Mouse (Mus musculus): ENCODE measurements at regions not wholly inside any gene's neighbourhood (a gene's known extent, or its start where the extent isn't known, plus 50 kb on each side); places are given as distances from the start of the nearest gene placed in this dataset.

DNA sequence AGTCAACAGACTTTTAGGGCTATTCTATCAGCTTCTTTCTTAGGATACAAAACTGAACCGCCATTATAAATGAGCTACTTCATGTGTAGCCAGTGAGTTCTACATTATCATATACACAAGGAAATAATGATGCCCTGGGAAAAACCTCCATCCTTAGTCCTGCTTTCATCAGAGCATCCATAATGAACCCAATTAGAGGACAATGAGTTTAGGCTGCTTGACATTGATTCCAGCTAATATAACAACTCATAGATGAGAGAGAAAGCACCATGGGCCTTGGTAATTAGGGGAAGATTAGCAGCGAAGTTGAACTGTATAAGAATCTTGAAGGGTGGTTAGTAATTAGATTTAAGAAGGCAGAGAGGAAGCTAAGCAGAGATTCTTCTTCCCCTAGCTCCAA lies 405.7 kb downstream of the Ipmk start:
- DNase-seq (ENCODE audit: low spot score in 2 of 2) = no peak

DNA sequence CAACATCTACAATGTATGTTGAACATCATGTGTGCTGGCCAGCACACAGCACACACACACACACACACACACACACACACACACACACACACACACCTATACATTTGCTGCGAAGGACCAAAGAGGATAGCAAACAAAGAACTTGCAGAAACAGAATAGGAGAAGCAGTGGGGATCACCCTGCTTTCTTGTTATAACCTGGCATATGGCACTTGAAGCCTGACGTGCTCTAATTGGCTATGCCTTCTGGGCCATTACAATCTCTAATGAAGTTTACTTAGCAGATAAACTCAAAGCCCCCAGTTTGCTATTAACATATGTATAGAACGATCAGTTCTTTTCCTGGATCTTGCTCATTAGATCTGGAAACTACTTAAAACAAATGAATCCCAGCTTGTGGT lies 407.2 kb downstream of the Ipmk start:
- no peak for DNase-seq (ENCODE audit: low spot score in 2 of 2)

DNA sequence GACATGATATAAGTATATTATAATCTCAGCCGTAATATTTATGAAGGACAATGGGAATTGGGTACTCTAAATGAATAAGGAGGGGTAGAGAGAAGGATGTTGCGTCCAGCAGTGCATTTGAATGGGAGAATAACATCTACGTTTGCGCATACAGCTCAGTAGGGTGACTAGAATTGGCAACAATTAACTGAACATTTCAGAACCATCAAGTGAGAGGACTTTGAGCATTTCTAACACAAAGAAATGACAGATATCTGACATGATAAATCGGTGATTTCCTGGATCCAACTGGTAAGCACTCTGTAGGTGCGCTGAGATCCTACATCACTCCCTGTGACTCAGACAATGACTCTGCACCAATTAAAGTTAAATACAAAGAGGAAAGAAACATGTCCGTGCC lies 431.3 kb downstream of the Ipmk start:
- DNase-seq (ENCODE audit: low spot score in 2 of 2) = no peak

DNA sequence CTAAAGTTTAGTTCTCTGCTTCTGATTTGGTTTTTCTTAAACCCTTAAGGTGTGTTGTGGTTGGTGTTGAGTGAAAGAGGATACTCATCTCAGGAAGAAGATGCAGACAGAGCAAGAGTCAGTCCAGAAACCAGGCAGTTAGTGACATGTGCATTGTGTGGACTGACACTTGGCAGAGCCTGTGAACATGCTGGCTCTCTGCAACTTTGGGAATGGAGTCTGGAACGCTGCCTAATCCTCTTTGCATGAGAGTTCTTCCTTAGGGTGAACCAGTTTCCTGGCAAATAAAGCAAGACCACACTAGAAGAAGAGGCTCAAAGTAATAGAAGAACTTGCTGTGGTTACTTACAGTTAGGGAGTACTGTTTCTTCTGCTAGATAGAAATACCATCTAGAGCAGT lies 441.7 kb downstream of the Ipmk start:
- DNase-seq (ENCODE audit: low spot score in 2 of 2) = no peak

DNA sequence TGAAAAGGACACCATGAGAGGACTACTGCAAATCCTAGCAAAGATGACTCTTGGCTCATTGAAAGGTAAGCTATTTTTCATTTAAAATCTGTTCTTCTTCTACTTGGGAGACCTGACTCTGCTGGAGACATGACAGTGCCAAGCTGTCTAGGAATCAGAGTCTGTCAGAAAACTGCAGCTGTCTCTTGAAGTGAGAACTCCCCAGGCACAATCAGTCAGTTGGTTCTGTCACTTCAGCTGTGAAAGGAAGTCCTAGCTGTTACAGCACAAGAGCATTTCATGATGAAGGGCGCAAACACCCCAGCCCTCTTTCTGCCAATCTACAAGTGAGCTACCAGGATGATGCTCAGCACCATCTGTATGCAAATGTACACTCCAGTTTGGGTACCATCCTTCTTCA lies 442.4 kb downstream of the Ipmk start:
- no peak for DNase-seq (ENCODE audit: low spot score in 2 of 2)

DNA sequence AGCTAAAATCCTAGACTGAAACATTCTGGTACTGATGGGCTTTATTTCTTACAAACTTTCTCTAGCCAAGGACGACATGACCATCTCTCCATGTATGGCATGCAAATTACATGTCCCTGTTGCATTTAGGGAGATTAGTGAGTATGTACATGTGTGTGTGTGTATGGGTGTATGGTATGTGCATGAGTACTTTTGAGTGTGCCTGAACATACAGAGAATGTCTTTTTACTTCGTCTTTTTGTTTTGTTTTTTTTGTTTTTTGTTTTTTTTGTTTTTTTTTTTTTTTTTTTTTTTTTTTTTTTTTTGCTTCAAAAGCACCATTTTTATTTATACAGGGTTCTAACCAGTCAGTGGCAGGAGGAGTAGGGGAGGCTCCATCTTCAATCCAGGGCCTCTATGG lies 451.1 kb downstream of the Ipmk start:
- DNase-seq (ENCODE audit: low spot score in 2 of 2) = no peak

DNA sequence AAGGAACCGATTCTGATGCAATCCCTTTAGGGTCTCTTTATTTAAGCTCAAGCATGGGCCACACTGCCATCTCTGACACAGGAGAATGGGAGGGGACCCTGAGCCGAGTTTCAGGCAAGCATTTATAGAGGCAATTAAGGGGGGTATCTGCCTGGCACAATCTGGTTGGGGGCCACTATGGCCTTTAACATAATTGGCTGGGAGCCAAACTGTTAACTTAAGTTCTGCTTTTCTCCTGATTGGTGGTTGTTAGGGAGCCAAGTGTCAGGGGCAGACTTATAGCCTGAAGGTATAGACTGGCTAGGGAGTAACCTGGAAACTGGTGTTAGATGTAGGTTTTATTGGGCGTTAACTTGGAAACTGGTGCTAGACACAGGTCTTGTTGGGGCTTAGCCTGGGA lies 454.9 kb downstream of the Ipmk start:
- no peak for DNase-seq (ENCODE audit: low spot score in 2 of 2)

DNA sequence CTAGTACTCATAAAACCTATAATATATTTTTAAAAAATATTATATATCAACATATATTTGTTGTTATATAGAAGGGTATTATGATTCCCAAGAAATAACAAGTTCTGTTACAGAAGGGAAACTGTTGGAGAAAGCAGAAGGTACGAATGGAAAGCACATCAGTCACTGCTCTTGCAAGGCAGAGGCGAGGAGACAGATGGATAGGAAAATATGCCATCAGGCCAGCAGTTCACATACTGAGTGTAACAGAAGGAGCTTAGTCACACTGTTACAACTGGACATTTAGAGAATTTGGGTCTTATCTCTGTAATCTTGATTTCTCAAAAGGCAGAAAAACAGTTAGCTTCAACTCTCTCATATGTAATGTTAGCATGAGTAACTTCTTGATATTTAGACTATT lies 485.1 kb downstream of the Ipmk start:
- DNase-seq (ENCODE audit: low spot score in 2 of 2) = no peak

DNA sequence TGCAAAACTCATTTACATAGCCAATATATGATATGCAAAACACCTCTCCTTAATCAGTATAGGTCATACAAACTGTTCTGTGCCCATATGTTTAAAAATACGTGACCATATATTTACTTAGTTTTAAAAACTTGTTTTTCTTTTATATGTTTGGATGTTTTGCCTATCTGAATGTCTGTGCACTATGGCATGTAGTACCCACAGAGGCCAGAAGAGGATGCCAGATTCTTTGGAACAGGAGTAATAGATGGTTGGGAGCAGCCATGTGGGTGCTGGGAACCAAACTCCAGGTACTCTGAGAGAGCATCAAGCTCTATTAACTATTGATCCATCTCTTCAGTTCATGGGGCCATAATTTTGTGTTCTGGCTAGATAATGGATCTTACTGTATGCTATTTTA lies 487.5 kb downstream of the Ipmk start:
- no peak for DNase-seq (ENCODE audit: low spot score in 2 of 2)

DNA sequence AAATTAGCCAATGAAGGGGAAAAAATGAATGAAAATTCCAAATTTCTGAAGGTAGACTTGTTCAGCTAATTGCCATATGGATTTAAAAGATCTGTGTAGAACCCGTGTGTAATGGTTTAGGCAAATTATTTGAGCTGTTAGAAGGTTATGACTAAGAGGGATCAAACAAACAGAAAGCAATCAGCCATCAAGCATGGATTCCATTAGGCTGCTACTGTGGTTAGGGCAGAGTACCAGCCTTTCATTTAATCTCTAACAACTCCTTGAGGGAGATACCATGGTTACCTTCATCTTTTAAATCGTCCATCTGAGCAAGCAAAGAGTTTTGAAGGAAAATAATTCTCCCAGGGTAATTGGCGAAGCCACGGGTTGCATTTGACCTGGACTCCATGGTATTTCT lies 509.5 kb downstream of the Ipmk start:
- no peak for DNase-seq (ENCODE audit: low spot score in 2 of 2)

DNA sequence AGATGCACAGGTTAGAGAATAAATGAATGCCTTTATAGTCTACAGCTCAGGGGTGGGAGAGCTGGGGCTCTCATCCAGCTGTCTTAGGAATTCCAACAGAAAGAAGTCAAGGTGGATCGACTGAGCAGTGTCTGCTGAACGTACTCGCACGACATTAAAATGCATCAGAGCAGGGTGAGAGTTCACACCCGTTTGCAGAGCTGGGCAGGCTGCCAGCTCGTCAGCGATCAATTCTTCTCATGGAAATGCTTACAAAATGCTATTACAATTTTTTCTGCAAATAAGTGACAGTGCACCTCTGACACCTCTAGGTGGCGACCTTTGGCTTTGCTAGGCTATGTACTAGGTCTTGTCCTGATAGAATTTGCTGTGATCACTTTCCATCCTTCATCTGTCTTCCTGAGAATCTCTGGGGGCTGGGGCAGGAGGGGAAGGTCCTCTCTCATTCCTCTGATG lies 510.0 kb downstream of the Ipmk start:
- DNase-seq (ENCODE audit: low spot score in 2 of 2) = peak; percentile 42 to 50

DNA sequence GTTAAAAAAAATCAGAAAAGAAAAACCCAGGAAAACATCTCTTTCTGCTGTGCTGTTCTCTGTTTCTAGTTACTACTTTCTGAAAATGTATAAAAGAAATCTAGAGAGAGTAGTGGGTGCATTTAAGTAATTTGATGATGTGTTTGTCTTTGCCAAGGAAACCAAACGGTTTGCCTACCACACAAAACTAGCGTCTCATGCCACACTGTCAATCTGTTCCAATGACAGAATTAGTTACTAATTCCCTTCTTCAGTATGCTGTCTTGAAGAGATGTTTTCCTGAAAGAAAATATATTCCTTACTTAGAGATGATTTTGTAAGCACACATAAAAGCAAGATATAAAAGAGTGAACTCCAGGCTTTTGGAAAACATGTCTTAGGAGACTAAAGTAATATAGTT lies 546.2 kb downstream of the Ipmk start:
- no peak for DNase-seq (ENCODE audit: low spot score in 2 of 2)

DNA sequence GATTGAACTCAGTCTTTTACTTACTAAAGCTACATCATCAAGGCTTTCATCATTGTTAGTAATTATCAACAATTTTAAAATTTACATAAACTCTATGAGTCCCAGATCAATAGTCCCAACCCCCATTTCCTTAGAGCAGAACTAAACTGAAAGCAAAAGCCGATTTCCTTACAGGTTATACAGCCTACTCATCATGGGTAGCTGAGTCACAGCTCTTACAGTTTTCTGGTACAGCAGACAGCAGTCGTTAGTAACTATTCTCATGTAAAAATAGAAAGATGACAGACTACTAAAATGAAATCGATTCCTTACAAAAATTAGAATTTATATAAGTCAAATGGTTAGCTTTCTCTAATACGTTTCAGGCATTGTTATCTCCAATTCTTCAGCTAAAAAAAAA lies 557.5 kb downstream of the Ipmk start:
- DNase-seq (ENCODE audit: low spot score in 2 of 2) = no peak
